Mouse (Mus musculus) T-helper 2 cell (primary cell): ENCODE measurements around the gene Emc7.
"Not testable (repeated sequence)": the region's sequence is repeated elsewhere in the genome, so short reads cannot be mapped to it uniquely, and the experiment has no call there.

Experiments
- in situ Hi-C: fragments of 300-600 bp; cut with MboI, MseI; formaldehyde crosslinking; loops from one replicate; pipeline ENCODE4 v1.15.1; 2025; ENCODE audit warnings: high pct_unique_total_duplicates

Gene Emc7

GRCm38 (mm10) chr2:112454862-112455564 is at the start of gene Emc7:
Gene Emc7 (plus strand): TSS chr2:112454997.
- in situ Hi-C loops = no loop called here

DNA sequence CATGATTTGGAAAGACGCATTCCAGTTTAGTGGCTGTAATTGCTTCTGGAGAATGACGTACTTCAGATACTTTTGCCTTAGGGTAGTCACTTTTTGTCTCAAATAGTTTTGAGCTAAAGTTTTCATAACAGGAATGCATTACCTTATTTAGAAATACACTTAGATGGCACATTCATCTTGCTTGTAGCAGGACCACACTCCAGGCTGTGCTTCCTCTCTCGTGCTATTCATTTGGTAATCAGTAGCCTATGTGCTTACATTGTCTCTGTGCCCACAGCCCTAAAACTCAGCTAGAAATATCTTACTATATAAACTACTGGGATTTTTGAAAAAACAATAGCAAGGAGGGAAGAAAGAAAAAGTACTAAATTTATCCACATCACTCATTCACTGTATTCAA is 47.8 kb upstream of the Emc7 start:
- in situ Hi-C loops = no loop called here

GRCm38 (mm10) chr2:112425308-112425707 is 29.5 kb upstream of the Emc7 start:
- in situ Hi-C loops = no loop called here

- in situ Hi-C loops = not testable (repeated sequence)
Observed at GRCm38 (mm10) chr2:112428534-112428933, 26.3 kb upstream of the Emc7 start.

DNA sequence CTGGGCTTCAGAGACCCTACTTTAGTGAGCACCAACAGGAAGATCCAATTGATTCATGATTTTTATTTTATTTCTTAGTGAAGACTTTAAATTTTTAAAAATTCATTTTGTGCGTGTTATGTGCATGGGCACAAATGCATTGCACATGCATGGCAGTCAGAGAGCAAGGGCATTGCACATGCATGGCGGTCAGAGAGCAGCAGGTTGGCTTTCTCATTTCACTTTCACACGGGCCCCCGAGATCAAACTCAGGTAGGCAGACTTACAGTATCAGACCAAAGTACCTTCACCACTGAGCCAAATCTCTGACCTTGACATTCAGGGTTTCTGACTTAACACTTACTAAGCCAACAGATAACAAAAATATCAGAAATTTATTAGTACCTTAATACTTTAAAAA is 25.1 kb upstream of the Emc7 start:
- in situ Hi-C loops = loop anchor here (10.0 kb wide), 1 partner anchor 435 kb away; the partner anchor contains the start of gene Olfr1309

- in situ Hi-C loops = loop anchor here (10.0 kb wide), 1 partner anchor 436 kb away; the partner anchor contains the start of gene Olfr1309
Observed at GRCm38 (mm10) chr2:112430403-112430802, 24.4 kb upstream of the Emc7 start.

DNA sequence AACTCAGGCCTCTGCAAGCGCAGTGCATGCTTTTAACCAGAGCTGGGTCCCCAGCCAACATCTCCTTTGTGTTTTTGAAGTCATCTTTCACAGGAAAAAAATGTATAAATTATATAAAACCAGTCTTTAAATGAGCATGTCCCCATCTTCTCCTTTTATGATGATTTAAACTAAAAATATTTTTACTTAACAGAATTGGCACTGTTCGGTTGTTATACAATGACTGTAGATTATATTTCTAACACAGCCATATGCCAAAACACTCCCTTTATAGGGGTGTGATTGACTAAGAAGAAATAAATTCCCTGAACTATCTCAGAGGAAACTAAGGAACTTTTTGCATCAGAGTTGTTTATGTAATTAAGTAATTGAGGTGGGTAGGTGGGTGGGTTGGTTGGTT is 22.3 kb upstream of the Emc7 start:
- in situ Hi-C loops = loop anchor here (10.0 kb wide), 1 partner anchor 438 kb away; the partner anchor contains the start of gene Olfr1309

DNA sequence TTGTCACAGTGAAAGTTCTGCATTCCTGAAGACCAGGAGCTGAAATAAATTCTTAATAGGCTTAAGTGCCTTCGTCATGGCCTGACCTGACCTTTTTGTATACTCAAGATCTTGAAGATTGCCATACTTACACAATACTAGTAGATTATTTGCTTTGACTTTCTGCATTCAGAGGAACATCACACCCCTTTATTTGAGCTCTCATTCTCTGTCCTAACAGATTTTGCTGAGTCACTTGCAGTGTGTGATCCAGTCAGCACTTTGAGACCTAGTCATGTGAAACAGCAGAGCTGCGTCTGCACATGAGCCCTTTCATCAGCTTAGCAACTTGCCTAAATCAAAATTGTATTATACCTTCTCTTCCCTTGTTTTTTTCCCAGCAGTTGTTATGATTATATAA is 21.4 kb upstream of the Emc7 start:
- in situ Hi-C loops = loop anchor here (10.0 kb wide), 1 partner anchor 439 kb away; the partner anchor contains the start of gene Olfr1309

- in situ Hi-C loops = loop anchor here (10.0 kb wide), 1 partner anchor 441 kb away; the partner anchor contains the start of gene Olfr1309
Observed at GRCm38 (mm10) chr2:112436292-112436691, 18.5 kb upstream of the Emc7 start.

DNA sequence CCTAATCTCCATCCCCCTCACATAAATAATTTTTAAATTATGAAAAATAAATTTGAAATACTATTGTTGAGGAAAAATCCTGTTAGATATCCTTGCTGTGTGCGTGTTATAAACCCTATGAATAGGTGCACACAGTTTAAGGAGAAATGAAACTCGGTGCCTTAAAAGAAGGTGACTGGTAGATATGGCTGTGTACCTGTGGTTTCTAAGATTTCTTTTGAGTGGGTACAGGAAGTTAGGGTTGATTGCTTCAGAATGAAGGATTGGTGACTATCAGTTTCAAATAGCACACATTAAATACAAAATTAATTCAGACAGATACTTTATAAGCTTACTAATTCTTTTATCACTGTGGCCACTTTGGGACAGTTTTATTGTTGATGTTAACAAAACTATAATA is 17.2 kb upstream of the Emc7 start:
- in situ Hi-C loops = loop anchor here (10.0 kb wide), 1 partner anchor 443 kb away; the partner anchor contains the start of gene Olfr1309

DNA sequence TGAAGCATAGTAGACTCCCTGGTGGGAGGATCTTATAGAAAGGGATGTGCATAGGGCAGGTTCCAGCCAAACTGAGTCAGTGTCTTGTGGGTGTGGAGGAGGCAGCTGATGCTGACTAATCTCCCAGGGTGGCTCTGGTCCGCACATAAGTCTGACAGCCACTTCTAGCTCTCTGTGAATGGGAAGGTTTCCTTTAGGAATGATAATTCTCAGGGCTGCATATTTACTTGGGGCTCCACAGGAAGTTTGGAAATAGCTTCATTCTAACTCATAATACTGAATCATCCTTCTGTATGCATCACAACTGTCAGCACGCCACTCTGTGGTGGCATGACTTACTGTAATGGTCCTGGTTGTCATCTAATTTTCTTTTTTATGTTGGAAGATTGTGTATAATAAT is 11.3 kb upstream of the Emc7 start:
- in situ Hi-C loops = loop anchor here (5.0 kb wide), 1 partner anchor 51 kb away; no protein-coding TSS in a partner anchor

GRCm38 (mm10) chr2:112445511-112445910 is 9.3 kb upstream of the Emc7 start:
- in situ Hi-C loops = no loop called here

GRCm38 (mm10) chr2:112448046-112448445 is 6.8 kb upstream of the Emc7 start:
- in situ Hi-C loops = not testable (repeated sequence)

- in situ Hi-C loops = no loop called here
Observed at GRCm38 (mm10) chr2:112448510-112449059, 6.2 kb upstream of the Emc7 start.

DNA sequence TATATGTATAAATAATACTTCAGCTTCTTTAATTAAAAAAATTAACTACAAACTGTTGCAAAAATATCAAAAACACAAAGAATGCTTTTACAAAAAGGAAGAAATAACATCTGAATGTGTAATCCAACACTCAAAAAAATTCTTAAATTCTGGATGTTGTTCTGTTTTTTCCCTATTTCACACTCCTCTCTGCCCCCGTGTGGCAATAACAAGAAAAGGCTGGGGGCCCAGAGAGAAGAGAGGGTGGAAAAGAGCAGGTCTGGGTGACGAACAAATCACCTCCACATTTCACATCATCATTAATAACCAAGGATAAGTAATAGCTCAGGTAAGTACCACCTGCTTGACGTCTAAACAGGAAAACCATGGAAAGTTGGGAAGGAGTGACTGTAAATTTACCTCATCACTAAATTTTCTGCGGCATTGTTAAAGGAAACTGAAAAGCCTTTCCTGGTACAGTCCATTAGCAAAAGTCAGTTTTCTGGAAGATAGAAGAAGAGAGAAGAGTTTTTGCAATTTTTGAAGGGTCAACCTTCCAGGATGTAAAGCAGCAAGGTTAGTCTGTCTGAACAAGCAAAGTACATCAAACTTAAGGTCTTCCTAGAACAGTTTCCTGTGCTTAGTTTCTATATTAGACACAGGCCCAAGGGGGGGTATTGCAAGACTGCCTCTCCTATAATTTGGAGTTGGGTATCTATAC is 5.0 kb upstream of the Emc7 start:
- in situ Hi-C loops = no loop called here

DNA sequence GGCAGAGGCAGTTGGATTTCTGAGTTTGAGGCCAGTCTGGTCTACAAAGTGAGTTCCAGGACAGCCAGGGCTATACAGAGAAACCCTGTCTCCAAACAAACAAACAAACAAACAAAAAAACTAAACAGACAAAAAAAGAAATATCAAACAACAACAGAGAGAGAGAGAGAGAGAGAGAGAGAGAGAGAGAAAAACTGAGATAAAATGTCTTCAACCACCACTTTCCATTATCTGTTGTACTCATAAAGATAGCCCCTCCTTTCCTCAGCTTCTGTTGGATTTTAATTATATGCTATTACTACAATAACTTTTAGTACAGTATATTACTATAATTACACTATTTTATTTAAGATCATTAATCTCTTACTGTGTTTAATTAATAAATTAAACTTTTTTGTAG is 2.3 kb upstream of the Emc7 start:
- in situ Hi-C loops = not testable (repeated sequence)

- in situ Hi-C loops = no loop called here
Observed at GRCm38 (mm10) chr2:112454125-112454861, 504 bp upstream of the Emc7 start.

DNA sequence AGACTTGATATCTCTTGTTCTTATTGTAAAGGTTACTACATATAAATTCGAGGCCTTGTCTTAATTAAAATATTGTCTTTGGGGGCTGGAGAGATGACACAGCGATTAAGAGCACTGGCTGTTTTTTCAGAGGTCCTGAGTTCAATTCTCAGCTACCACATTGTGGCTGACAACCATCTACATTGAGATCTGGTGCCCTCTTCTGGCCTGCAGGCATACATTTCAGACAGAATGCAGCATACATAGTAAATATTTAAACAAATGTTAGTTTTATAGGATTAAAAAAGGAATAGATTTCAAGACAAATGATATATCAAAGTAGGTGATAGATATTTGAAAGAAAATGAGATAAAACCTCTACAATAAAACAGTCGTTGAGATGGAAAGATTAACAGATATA is 5.8 kb downstream of the Emc7 start:
- in situ Hi-C loops = no loop called here

- in situ Hi-C loops = no loop called here
Observed at GRCm38 (mm10) chr2:112469542-112469941, 14.7 kb downstream of the Emc7 start.

DNA sequence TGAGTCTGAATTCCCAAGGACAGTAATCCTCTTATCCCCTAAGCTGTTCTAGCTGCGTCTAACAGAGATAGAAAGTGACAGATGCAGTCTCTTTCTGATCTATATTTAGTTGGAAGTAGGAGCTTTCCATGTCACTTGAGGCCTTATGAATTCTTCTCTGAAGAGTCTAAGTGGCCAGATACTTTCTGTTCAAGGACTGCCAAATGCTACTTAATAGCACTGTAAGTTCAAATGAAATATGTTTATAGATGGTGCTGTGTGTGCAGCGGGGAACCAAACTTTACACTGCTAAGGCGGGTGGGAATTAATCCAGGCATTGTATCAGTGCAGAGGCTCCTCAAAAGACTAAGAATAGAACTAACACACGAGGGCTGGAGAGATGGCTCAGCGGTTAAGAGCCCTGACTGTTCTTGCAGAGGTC is 16.2 kb downstream of the Emc7 start:
- in situ Hi-C loops = no loop called here

GRCm38 (mm10) chr2:112472076-112472475 is 17.3 kb downstream of the Emc7 start:
- in situ Hi-C loops = no loop called here
